Mouse (Mus musculus) A20 (cell line): ENCODE results near the gene Krtap5-3.
"Not testable (repeated sequence)": the region's sequence is repeated elsewhere in the genome, so short reads cannot be mapped to it uniquely, and the experiment has no call there.

Experiments used
- DNase-seq: peaks from one replicate; pipeline ENCODE4 v3.0.0-alpha.2; 2011; ENCODE audit warnings: low read depth, low spot score

Krtap5-3 gene

GRCm38 (mm10) chr7:142201064-142201463 lies at the start of gene Krtap5-3:
Gene Krtap5-3 (plus strand): TSS chr7:142201364.
- no peak for DNase-seq

DNA sequence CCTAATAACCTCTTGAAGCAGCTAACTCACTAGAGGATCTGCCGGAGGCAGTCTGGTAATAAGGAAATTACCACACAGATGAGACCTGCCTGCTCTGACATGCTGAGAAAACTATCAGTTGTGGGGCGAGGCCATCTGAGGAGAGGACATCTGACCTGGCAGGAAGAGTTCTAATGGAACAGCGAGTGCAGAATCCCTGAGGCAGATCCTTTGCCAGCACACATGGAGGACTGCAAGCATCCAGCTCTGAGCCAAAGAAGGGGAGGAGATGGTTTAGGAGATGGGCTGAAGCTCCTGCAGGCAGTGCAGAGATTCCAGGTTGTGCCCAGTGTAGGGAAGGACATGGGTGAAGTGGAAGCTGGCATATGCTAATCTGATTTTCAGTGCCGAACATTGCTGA lies 49.0 kb upstream of the Krtap5-3 start:
- no peak for DNase-seq

DNA sequence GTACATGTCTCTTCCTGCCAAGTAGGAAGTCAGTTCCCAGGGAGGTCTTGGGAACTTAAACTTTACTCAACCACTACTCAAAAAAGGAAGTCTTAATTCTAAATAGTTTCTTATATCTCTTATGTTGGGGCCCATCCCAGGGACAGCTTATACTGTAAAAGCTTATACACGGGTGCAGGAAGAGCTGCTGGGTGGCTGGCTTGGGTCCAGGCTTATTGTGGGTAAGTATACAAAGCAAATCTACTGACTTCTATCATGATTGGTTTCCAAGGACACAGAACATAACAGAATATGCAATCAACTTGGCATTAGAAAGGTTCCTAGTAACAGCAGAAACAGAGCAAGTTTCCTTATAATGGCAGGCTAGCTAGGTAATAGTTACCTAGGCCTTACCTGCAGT lies 45.9 kb upstream of the Krtap5-3 start:
- no peak for DNase-seq

GRCm38 (mm10) chr7:142157013-142157412 lies 44.2 kb upstream of the Krtap5-3 start, which contains the start of gene Gm29735:
Gene Gm29735 (minus strand): TSS chr7:142157113.
- not testable (repeated sequence) for DNase-seq

DNA sequence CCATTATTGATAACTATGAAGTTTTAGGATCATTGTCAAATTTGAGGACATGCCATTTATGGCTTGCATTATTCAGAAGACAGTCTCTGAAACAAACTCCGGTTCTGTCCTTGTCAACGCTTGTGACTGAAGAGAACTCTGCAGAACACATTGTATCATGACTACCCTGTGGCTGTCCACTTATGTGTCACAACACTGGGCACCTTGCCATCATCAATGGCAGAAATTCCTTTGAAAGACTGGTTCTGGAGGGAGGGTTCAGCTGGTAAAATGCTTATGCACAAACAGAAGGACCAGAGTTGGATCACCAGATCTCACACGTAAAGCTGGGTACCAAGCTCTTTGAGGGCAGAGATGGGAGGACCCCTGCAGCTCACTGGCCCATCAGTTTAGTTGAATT lies 41.8 kb upstream of the Krtap5-3 start:
- DNase-seq, result no peak

GRCm38 (mm10) chr7:142165639-142166038 lies 35.5 kb upstream of the Krtap5-3 start, which contains the start of gene Gm4553:
Gene Gm4553 (minus strand): TSS chr7:142165739.
- DNase-seq, result not testable (repeated sequence)

DNA sequence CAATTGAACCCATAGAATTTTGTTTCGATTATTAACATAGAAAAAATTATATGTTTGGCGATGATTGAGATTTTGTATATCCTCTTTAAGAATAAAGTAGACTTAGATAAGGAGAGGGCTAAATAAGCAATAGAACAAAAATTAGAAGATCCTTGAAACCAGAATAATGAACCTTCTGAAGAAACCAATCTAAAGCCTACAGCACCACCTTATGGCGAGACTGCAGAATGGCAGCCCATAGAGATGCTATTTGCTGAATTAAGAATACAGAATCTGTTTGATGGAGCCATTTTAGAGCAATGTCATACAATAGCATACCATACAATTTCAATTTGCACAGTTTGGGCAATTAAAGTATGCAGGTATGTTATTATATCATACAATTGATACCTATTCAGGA lies 31.3 kb upstream of the Krtap5-3 start:
- peak; percentile 49 for DNase-seq

- not testable (repeated sequence) for DNase-seq
These were observed 25.3 kb upstream of the Krtap5-3 start, which contains the start of gene Krtap5-2 for GRCm38 (mm10) chr7:142175905-142176304. Gene Krtap5-2 (minus strand): TSS chr7:142176005.

GRCm38 (mm10) chr7:142178685-142179084 lies 22.5 kb upstream of the Krtap5-3 start:
- no peak for DNase-seq

- DNase-seq, result no peak
These were observed 20.1 kb upstream of the Krtap5-3 start for GRCm38 (mm10) chr7:142181021-142181420.

DNA sequence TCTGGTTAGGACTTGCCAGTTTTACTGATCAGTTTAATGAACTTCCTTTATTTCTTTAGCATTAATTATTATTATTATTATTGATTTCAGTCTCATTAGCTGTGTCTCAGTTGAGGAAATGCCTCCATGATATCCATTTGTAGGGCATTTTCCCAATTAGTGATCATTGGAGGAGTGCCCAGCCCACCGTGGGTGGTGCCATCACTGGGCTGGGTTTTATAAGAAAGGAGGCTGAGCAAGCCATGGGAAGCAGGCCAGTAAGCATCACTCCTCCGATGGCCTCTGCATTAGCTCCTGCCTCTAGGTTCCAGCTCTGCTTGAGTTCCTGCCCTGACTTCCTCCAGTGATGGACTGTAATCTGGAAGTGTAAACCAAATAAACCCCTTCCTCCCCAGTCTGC lies 13.0 kb upstream of the Krtap5-3 start:
- no peak for DNase-seq

DNA sequence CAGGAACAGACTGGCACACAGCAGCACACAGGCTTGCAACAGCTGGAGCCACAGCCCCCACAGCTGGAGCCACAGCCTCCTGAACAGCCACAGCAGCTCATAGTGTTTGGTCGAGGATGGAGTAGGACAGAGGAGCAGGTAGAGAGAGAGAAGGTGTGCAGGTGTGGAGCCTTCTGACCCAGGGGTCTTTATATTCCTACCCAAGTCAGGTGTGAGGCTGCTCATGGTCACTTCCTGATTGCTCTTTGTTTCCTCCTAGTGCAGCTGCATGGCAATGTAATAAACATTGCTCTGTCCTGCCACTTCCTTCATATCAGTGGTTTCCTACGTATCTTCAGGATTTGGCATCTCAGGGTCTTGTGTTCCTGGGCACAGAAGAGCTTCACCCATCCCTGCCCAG lies 10.9 kb upstream of the Krtap5-3 start, which contains the start of gene Gm10153:
TSS of gene Gm10153 (minus strand) at position 101 of the 400 bp plus-strand sequence.
- DNase-seq, result no peak

DNA sequence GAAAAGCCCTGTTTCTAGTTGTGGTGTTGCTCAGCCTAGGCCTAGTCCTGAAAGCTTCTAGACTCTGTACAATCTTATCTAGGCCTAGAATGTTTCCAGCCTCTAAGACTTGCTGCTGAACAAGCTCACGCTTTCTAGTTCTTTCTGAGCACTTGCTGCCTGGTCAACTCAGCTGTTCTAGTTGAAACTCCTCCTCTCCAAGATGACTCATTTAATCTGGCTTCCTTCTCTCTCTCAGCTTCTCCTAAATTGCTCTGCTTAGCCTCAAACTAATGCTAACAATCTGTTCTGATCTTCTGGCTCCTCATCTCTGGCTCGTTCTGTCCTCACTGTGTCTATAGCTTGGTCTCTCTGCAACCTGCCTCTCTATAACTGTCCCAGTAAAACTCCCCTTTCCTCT lies 2.4 kb upstream of the Krtap5-3 start:
- DNase-seq, result no peak

- no peak for DNase-seq
These were observed 4.3 kb downstream of the Krtap5-3 start for GRCm38 (mm10) chr7:142205488-142205887.

GRCm38 (mm10) chr7:142206891-142207290 lies 5.7 kb downstream of the Krtap5-3 start:
- DNase-seq, result not testable (repeated sequence)

DNA sequence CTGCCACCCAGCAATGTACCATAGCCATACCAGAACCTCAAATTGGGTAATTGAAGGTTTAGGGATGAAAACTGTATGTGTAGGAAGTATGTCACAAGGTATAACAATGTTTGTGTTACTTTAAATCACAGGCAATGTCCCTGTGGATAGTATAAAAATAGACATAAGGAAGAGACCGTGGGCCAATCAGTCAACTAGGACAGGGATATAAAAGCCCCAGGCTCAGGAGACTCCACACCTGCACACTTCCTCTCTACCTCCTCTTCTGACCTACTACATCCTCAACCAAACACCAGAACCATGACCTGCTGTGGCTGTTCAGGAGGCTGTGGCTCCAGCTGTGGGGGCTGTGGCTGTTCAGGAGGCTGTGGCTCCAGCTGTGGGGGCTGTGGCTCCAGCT lies 10.4 kb downstream of the Krtap5-3 start, which contains the start of gene Gm7579:
TSS of gene Gm7579 (plus strand) at position 301 of the 400 bp plus-strand sequence.
- DNase-seq, result no peak

DNA sequence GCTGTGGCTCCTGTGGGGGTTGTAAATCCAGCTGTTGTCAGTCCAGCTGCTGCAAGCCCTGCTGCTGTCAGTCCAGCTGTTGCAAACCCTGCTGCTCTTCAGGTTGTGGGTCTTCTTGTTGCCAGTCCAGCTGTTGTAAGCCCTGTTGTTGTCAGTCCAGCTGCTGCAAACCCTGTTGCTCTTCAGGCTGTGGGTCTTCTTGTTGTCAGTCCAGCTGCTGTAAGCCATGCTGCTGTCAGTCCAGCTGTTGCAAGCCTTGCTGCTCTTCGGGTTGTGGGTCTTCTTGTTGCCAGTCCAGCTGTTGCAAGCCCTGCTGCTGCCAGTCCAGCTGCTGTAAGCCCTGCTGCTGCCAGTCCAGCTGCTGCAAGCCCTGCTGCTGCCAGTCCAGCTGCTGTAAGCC lies 11.0 kb downstream of the Krtap5-3 start:
- not testable (repeated sequence) for DNase-seq

GRCm38 (mm10) chr7:142224518-142224917 lies 23.4 kb downstream of the Krtap5-3 start:
- DNase-seq, result no peak

GRCm38 (mm10) chr7:142229871-142230270 lies 28.7 kb downstream of the Krtap5-3 start, which contains the start of gene Krtap5-5:
Gene Krtap5-5 (minus strand): TSS chr7:142229971.
- not testable (repeated sequence) for DNase-seq

- no peak for DNase-seq
These were observed 30.4 kb downstream of the Krtap5-3 start for GRCm38 (mm10) chr7:142231540-142231939.

- no peak for DNase-seq
These were observed 39.8 kb downstream of the Krtap5-3 start, which contains the start of gene Gm40460 for GRCm38 (mm10) chr7:142240978-142241377. Gene Gm40460 (minus strand): TSS chr7:142241078.

DNA sequence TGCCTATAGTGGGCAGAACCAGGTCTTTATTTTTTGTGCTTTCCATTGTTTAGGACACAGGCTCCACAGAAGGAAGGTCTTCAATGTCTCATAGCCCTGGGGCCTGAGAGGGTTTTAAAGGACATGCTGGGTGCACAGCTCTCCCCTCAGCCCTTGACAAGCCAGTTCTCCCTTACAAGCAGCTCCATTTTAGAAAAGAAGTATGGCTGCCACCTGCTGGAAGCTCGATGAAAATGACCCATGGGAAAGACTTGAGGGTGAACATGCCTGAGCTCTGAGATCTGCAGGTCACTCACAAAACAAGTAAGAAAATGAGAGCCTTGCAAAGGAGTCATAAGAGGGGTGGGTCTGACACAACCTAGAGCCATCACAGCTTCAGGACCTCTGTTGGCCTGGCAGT lies 48.7 kb downstream of the Krtap5-3 start:
- peak; percentile 39 for DNase-seq
